Mouse (Mus musculus) MEL (cell line): ENCODE measurements around the gene 4930535I16Rik. TPM values are rescaled to one million over a fixed set of nuclear protein-coding genes. Genes with fewer than 3 reads are reported as not detected.

ENCODE experiments used
- DNase-seq: peaks from one replicate; pipeline ENCODE4 v3.0.0; 2011; ENCODE audit warnings: low read depth, low spot score
- H3K27ac ChIP-seq: 2 replicates; pipeline ENCODE4 v1.5.1; 2012; ENCODE audit warnings: low read depth, mild to moderate bottlenecking, control low read depth, low read length, moderate library complexity; ENCODE audit not compliant: control insufficient read depth
- H3K27me3 ChIP-seq, 2 experiments: fragments of 150-350 bp in 1 of 2; sonication (generic) in 1 of 2; 2 replicates each; pipeline ENCODE4 v1.6.1; 2012; ENCODE audit warnings: low read length in 2 of 2, mild to moderate bottlenecking in 2 of 2, improper control_type of control experiment in 1 of 2, moderate library complexity in 1 of 2; ENCODE audit not compliant: insufficient read depth in 2 of 2, control insufficient read depth in 1 of 2
- H3K36me3 ChIP-seq, 2 experiments: 2 replicates each; pipeline ENCODE4 v1.6.1; 2012 to 2014; ENCODE audit warnings: low read length in 2 of 2, improper control_type of control experiment in 1 of 2, inconsistent platforms in 1 of 2, mild to moderate bottlenecking in 1 of 2; ENCODE audit not compliant: insufficient read depth in 2 of 2, control insufficient read depth in 1 of 2
- H3K4me1 ChIP-seq, 2 experiments: fragments of 150-350 bp in 1 of 2; sonication (generic) in 1 of 2; 2 replicates each; pipeline ENCODE4 v1.6.1; 2012; ENCODE audit warnings: low read length in 2 of 2, improper control_type of control experiment in 1 of 2, mild to moderate bottlenecking in 1 of 2; ENCODE audit not compliant: insufficient read depth in 2 of 2, control insufficient read depth in 1 of 2
- H3K4me3 ChIP-seq, 2 experiments: fragments of 150-350 bp in 1 of 2; sonication (generic) in 1 of 2; 2 replicates each; pipeline ENCODE4 v1.5.1; 2012; ENCODE audit warnings: low read depth in 2 of 2, low read length in 2 of 2, mild to moderate bottlenecking in 2 of 2, moderate library complexity in 2 of 2, control low read depth in 1 of 2, improper control_type of control experiment in 1 of 2; ENCODE audit not compliant: control insufficient read depth in 1 of 2, insufficient read depth in 1 of 2
- H3K79me2 ChIP-seq: 2 replicates; pipeline ENCODE4 v1.6.1; 2012; ENCODE audit warnings: mild to moderate bottlenecking, low read length, moderate library complexity; ENCODE audit not compliant: control insufficient read depth, poor library complexity, insufficient read depth
- H3K9ac ChIP-seq: 2 replicates; pipeline ENCODE4 v1.6.1; 2012; ENCODE audit warnings: low read depth, mild to moderate bottlenecking, control low read depth, low read length, moderate library complexity; ENCODE audit not compliant: control insufficient read depth, poor library complexity, severe bottlenecking
- H3K9me3 ChIP-seq: fragments of 150-350 bp; sonication (generic); replicated peaks from 2 replicates; pipeline ENCODE4 v1.6.1; 2012; ENCODE audit warnings: mild to moderate bottlenecking, low read length, improper control_type of control experiment, moderate library complexity; ENCODE audit not compliant: insufficient read depth
- CTCF ChIP-seq, 3 experiments: IDR thresholded peaks in 2 of 3; conservative IDR thresholded peaks in 1 of 3; 2 replicates each; pipeline ENCODE4 v1.5.1; 2011 to 2012; ENCODE audit warnings: low read length in 3 of 3, low read depth in 2 of 3, mild to moderate bottlenecking in 2 of 3, improper control_type of control experiment in 1 of 3, inconsistent platforms in 1 of 3, mixed read lengths in 1 of 3, moderate library complexity in 1 of 3; ENCODE audit not compliant: control insufficient read depth in 1 of 3, insufficient read depth in 1 of 3, poor library complexity in 1 of 3, severe bottlenecking in 1 of 3
- E2F4 ChIP-seq: IDR thresholded peaks from 2 replicates; pipeline ENCODE4 v1.6.1; 2011; ENCODE audit warnings: low read depth, low read length, improper control_type of control experiment, borderline replicate concordance
- ELF1 ChIP-seq: IDR thresholded peaks from 2 replicates; pipeline ENCODE4 v1.6.1; 2014; ENCODE audit warnings: low read depth, mild to moderate bottlenecking, inconsistent platforms, low read length, improper control_type of control experiment, moderate library complexity
- EP300 ChIP-seq, 2 experiments: IDR thresholded peaks; 2 replicates each; pipeline ENCODE4 v1.6.1; 2011; ENCODE audit warnings: improper control_type of control experiment in 2 of 2, low read length in 2 of 2, low read depth in 1 of 2, mild to moderate bottlenecking in 1 of 2
- ETS1 ChIP-seq: IDR thresholded peaks from 2 replicates; pipeline ENCODE4 v1.6.1; 2012; ENCODE audit warnings: low read depth, mild to moderate bottlenecking, inconsistent platforms, low read length, improper control_type of control experiment, moderate library complexity
- GABPA ChIP-seq: IDR thresholded peaks from 2 replicates; pipeline ENCODE4 v1.6.1; 2012; ENCODE audit warnings: low read depth, mild to moderate bottlenecking, inconsistent platforms, low read length, improper control_type of control experiment, moderate library complexity
- JUND ChIP-seq: IDR thresholded peaks from 2 replicates; pipeline ENCODE4 v1.6.1; 2011; ENCODE audit warnings: low read depth, mild to moderate bottlenecking, improper control_type of control experiment, low read length
- MAX ChIP-seq: IDR thresholded peaks from 2 replicates; pipeline ENCODE4 v1.6.1; 2011; ENCODE audit warnings: low read length, improper control_type of control experiment
- MAZ ChIP-seq: IDR thresholded peaks from 2 replicates; pipeline ENCODE4 v1.6.1; 2012; ENCODE audit warnings: low read depth, mild to moderate bottlenecking, inconsistent platforms, low read length, improper control_type of control experiment
- MXI1 ChIP-seq: IDR thresholded peaks from 2 replicates; pipeline ENCODE4 v1.6.1; 2011; ENCODE audit warnings: mild to moderate bottlenecking, low read depth, low read length, improper control_type of control experiment
- MYB ChIP-seq: IDR thresholded peaks from 2 replicates; pipeline ENCODE4 v1.6.1; 2011; ENCODE audit warnings: mild to moderate bottlenecking, low read depth, low read length, improper control_type of control experiment
- MYC ChIP-seq: IDR thresholded peaks from 2 replicates; pipeline ENCODE4 v1.6.1; 2011; ENCODE audit warnings: low read depth, mild to moderate bottlenecking, low read length, improper control_type of control experiment, moderate library complexity
- POLR2AphosphoS2 ChIP-seq: IDR thresholded peaks from 2 replicates; pipeline ENCODE4 v1.6.1; 2011; ENCODE audit warnings: low read length, improper control_type of control experiment
- POLR2AphosphoS5 ChIP-seq: IDR thresholded peaks from 2 replicates; pipeline ENCODE4 v1.6.1; 2012; ENCODE audit warnings: low read depth, borderline replicate concordance, mild to moderate bottlenecking, inconsistent platforms, low read length, moderate library complexity, mixed read lengths
- RCOR1 ChIP-seq: IDR thresholded peaks from 2 replicates; pipeline ENCODE4 v1.6.1; 2012; ENCODE audit warnings: low read depth, mild to moderate bottlenecking, inconsistent platforms, low read length, improper control_type of control experiment
- SIN3A ChIP-seq: IDR thresholded peaks from 2 replicates; pipeline ENCODE4 v1.6.1; 2012; ENCODE audit warnings: low read length, improper control_type of control experiment, inconsistent platforms
- TAL1 ChIP-seq: IDR thresholded peaks from 2 replicates; pipeline ENCODE4 v1.6.1; 2012; ENCODE audit warnings: mild to moderate bottlenecking, inconsistent platforms, low read length, moderate library complexity, mixed read lengths
- TBP ChIP-seq: IDR thresholded peaks from 2 replicates; pipeline ENCODE4 v1.8.0; 2011; ENCODE audit warnings: low read depth, low read length, improper control_type of control experiment
- TCF12 ChIP-seq: IDR thresholded peaks from 2 replicates; pipeline ENCODE4 v1.6.1; 2014; ENCODE audit warnings: low read depth, mild to moderate bottlenecking, inconsistent platforms, low read length, improper control_type of control experiment, moderate library complexity
- UBTF ChIP-seq: IDR thresholded peaks from 2 replicates; pipeline ENCODE4 v1.6.1; 2012; ENCODE audit warnings: low read depth, mild to moderate bottlenecking, inconsistent platforms, low read length, improper control_type of control experiment, moderate library complexity, borderline replicate concordance; ENCODE audit not compliant: insufficient read depth
- USF1 ChIP-seq: IDR thresholded peaks from 2 replicates; pipeline ENCODE4 v1.6.1; 2014; ENCODE audit warnings: low read depth, mild to moderate bottlenecking, inconsistent platforms, low read length, improper control_type of control experiment, moderate library complexity
- USF2 ChIP-seq, 2 experiments: IDR thresholded peaks; 2 replicates each; pipeline ENCODE4 v1.6.1; 2011 to 2012; ENCODE audit warnings: improper control_type of control experiment in 2 of 2, low read length in 2 of 2, borderline replicate concordance in 1 of 2, inconsistent platforms in 1 of 2, low read depth in 1 of 2, mild to moderate bottlenecking in 1 of 2; ENCODE audit not compliant: insufficient read depth in 1 of 2
- ZC3H11A ChIP-seq: IDR thresholded peaks from 2 replicates; pipeline ENCODE4 v1.6.1; 2012; ENCODE audit warnings: low read depth, mild to moderate bottlenecking, inconsistent platforms, low read length, improper control_type of control experiment
- ZMIZ1 ChIP-seq: IDR thresholded peaks from 2 replicates; pipeline ENCODE4 v1.6.1; 2012; ENCODE audit warnings: low read depth, mild to moderate bottlenecking, inconsistent platforms, low read length, improper control_type of control experiment, moderate library complexity
- ZNF384 ChIP-seq: IDR thresholded peaks from 2 replicates; pipeline ENCODE4 v1.6.1; 2012; ENCODE audit warnings: low read depth, mild to moderate bottlenecking, inconsistent platforms, low read length, improper control_type of control experiment
- polyA plus RNA-seq, 2 experiments: library from polyadenylated mRNA; stranded (reverse) in 1 of 2; unstranded in 1 of 2; fragments of >175 nt in 1 of 2; fragments of >200 nt in 1 of 2; gene quantifications; 2 replicates each; pipeline versions ENCODE4 v1.2.1 to v1.2.4; 2012; ENCODE audit warnings: low replicate concordance in 2 of 2, low read depth in 1 of 2; ENCODE audit not compliant: insufficient read length in 2 of 2, insufficient read depth in 1 of 2, missing spikeins in 1 of 2
- total RNA-seq: library from RNA; depleted of rRNA; stranded (reverse); fragments of 300-350 nt; gene quantifications from 2 replicates; pipeline ENCODE4 v1.2.3, GENCODE M21; 2012

The 4930535I16Rik gene
- total and polyA plus RNA-seq, 3 experiments = 1.3 TPM; not detected in 2

GRCm38 (mm10) chr4:123929994-123930393, 12.2 kb upstream of the 4930535I16Rik start:
- H3K36me3 ChIP-seq = peaks cover 7 to 18% of the 10 kb centered on the region in 2 experiments
- TF ChIP-seq POLR2AphosphoS5 = no peak
- TF ChIP-seq TBP = no peak
- TF ChIP-seq CTCF (IDR thresholded peaks at IDR 0.05 in 2 of 3, conservative IDR thresholded peaks at IDR 0.05 in 1 of 3; ENCODE audit: control insufficient read depth in 1 of 3, insufficient read depth in 1 of 3, low read depth in 2 of 3, low read length in 3 of 3, poor library complexity in 1 of 3, severe bottlenecking in 1 of 3) = peak in 2 of 3 experiments; percentile 7 to 11; a peak in 1 of 6 replicates
- no peak for TF ChIP-seq ZNF384
- no peak for DNase-seq
- H3K4me1 ChIP-seq = peaks cover 0 to 5% of the 10 kb centered on the region in 2 experiments; a peak in 2 of 4 replicates
- no peaks in the 10 kb centered on the region for H3K9me3 ChIP-seq
- no peak overlapping the region for H3K4me3 ChIP-seq
- H3K79me2 ChIP-seq = no peaks in the 10 kb centered on the region
- H3K27ac ChIP-seq = no peak overlapping the region
- H3K9ac ChIP-seq = no peak overlapping the region
- no peaks in the 10 kb centered on the region for H3K27me3 ChIP-seq

- Histone ChIP-seq H3K4me1 (peaks cover 0 to 5% of the 10 kb centered on the region in 2 experiments; a peak in 2 of 4 replicates), H3K79me2 (no peaks in the 10 kb centered on the region), H3K27ac (0 out of 2 replicates have a peak overlapping the region, but pooled peaks have one; percentile 17), H3K9ac (no peak overlapping the region), H3K9me3 (no peaks in the 10 kb centered on the region), H3K4me3 (no peak overlapping the region), H3K36me3 (peaks cover 10 to 18% of the 10 kb centered on the region in 2 experiments), H3K27me3 (no peaks in the 10 kb centered on the region)
- peak; percentile 60 for DNase-seq
- TF ChIP-seq MAX (peak; percentile 79), POLR2AphosphoS2 (no peak), MYB (no peak), MAZ (no peak), MXI1 (peak; percentile 60; the same call in 1 of the 2 replicates), POLR2AphosphoS5 (no peak), SIN3A (peak; percentile 85), USF1 (peak; percentile 55; the same call in 1 of the 2 replicates), RCOR1 (no peak), GABPA (no peak), ELF1 (peak; percentile 45; the same call in 1 of the 2 replicates), UBTF (no peak), CTCF (IDR thresholded peaks at IDR 0.05 in 2 of 3, conservative IDR thresholded peaks at IDR 0.05 in 1 of 3; ENCODE audit: control insufficient read depth in 1 of 3, insufficient read depth in 1 of 3, low read depth in 2 of 3, low read length in 3 of 3, poor library complexity in 1 of 3, severe bottlenecking in 1 of 3) (no peak), ETS1 (peak; percentile 97), USF2 (IDR thresholded peaks at IDR 0.05; ENCODE audit: borderline replicate concordance in 1 of 2, insufficient read depth in 1 of 2, low read depth in 1 of 2, low read length in 2 of 2) (no peak), MYC (peak; percentile 83), ZMIZ1 (no peak), TCF12 (no peak), TAL1 (peak; percentile 21), ZC3H11A (no peak), EP300 (IDR thresholded peaks at IDR 0.05; ENCODE audit: low read depth in 1 of 2, low read length in 2 of 2) (peak; percentile 30 to 31; a peak in 1 of 4 replicates), E2F4 (no peak), JUND (no peak), ZNF384 (no peak)
Observed at GRCm38 (mm10) chr4:123927961-123928360, 10.1 kb upstream of the 4930535I16Rik start.
